Mouse (Mus musculus) urinary bladder, postnatal 25 days (tissue): ENCODE data around the gene Rpl9-ps1.

Source experiments
- DNase-seq: peaks from one replicate; pipeline ENCODE4 v3.0.0; 2022; ENCODE audit warnings: low spot score

Gene Rpl9-ps1

DNA sequence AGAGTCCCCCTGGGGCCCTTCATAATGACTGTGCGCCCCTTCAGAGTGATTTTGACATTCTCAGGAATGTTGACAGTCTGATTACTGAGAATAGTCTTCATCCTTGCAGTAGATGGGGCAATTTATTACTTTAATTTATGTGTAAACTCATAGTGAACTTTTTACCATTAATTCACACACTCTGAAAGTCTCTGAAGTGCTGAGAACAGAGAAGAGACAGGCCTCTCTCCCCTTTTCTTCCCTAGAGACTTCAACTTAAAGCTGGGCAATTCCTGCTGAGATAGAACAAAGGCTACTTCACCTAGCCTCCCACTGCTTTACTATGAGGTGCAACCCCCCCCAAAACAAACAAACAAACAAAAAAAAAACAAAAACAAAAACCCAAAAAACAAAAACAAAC lies at the start of gene Rpl9-ps1:
Gene Rpl9-ps1, minus strand, starts transcription at position 101 of the 400 bp plus-strand sequence.
- DNase-seq = no peak

DNA sequence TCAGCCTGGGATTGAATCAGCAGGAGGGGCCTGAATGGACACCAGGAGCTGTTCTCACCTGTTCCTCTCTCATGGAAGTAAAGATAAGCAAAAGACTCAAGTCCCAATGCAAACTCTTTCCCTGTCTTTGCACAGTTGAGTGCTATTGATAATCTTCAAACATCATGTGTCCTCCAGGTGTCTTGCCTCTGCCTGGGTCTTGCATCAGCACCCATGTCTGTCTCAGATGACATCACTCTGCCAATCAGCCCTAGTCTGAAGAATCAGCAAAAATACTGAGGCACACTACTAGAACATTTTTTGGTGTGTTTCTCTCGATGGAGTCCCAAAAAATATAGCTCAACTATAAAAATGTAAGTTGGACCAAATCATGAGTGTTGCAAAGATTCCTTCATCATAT lies 46.6 kb upstream of the Rpl9-ps1 start:
- no peak for DNase-seq

- DNase-seq = no peak
Measured at GRCm38 (mm10) chr11:83689918-83690317, 44.5 kb upstream of the Rpl9-ps1 start.

DNA sequence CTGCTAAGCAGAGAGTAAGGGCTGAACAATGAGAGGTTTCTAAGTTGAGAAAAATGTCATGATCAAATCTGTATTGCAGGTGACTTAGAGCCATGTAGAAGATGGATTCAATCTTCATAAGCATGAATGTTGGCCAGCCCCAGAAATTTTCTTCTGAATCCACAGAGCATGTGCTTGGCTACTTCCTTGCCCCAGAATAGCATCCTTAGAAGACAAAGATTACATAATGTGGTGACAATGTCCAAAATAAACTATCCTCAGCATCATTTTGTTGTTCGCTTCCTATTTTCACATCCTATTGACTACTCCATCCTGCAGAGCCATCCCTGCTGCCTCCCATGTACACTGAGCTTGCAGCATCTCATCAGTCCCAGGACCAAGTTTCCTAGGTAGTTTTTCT lies 30.2 kb upstream of the Rpl9-ps1 start:
- no peak for DNase-seq

- no peak for DNase-seq
Measured at GRCm38 (mm10) chr11:83671743-83672142, 26.3 kb upstream of the Rpl9-ps1 start.

GRCm38 (mm10) chr11:83663532-83663931 lies 18.1 kb upstream of the Rpl9-ps1 start:
- no peak for DNase-seq

GRCm38 (mm10) chr11:83662204-83662603 lies 16.8 kb upstream of the Rpl9-ps1 start, which contains the start of gene Ccl4:
Gene Ccl4 (plus strand): TSS chr11:83662584.
- no peak for DNase-seq

DNA sequence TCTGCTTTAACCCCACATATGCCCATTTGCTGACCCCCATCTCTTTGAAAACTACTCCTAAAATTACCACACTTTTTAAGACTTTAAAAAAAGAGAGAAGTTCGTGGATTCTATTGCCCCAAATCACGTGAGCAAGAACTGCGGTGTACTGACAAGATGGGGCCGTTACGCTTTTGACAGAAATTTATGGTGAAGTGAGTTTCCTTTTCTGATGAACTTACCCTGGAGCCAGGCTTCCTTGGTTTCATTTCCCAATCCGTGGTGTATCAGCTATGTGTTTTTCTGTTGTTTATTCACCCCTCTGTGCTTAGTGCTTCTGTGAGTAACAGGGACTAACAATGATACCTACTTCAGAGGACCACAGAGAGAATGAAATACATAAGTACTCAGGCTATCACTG lies 13.4 kb upstream of the Rpl9-ps1 start:
- DNase-seq = no peak

DNA sequence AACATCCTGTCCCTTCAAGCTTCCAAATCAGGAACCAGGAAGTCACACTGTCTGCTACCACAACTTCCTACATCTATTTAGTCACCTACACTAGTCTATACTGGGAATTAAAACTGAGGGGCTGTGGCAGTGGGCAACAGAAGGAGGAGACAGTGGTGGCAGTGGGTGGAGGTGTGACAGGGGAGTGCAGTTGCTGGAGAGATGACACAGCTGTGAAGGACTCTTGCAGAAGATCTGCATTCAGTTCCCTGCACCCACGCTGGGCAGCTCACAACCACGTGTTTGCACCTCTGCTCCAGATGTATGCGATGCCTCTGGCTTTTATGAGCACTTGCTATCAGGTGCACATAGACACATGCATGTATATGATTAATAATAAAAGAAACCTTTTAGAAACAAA lies 12.1 kb upstream of the Rpl9-ps1 start:
- no peak for DNase-seq

DNA sequence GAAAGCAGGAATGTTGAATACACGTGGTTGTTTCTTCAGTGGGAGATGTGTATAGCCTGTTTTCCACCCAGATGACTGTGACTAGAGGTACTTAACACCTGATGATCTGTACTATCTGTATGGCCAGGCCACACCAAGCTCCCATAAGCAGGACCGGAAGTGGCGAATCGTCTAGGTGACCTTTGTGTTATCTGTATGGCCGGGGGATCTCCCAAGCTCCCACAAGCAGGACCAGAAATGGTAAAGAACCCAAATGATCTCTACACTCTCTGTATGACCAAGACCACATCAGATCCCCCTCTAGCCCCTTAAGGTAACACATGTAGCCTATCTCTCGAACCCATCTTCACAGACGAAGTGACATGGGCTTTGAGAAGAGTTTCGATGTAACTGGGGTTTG lies 9.2 kb upstream of the Rpl9-ps1 start:
- no peak for DNase-seq

- DNase-seq = no peak
Measured at GRCm38 (mm10) chr11:83649305-83649841, 4.0 kb upstream of the Rpl9-ps1 start, which contains the start of gene Ccl3. Gene Ccl3 (minus strand): TSS chr11:83649355.

DNA sequence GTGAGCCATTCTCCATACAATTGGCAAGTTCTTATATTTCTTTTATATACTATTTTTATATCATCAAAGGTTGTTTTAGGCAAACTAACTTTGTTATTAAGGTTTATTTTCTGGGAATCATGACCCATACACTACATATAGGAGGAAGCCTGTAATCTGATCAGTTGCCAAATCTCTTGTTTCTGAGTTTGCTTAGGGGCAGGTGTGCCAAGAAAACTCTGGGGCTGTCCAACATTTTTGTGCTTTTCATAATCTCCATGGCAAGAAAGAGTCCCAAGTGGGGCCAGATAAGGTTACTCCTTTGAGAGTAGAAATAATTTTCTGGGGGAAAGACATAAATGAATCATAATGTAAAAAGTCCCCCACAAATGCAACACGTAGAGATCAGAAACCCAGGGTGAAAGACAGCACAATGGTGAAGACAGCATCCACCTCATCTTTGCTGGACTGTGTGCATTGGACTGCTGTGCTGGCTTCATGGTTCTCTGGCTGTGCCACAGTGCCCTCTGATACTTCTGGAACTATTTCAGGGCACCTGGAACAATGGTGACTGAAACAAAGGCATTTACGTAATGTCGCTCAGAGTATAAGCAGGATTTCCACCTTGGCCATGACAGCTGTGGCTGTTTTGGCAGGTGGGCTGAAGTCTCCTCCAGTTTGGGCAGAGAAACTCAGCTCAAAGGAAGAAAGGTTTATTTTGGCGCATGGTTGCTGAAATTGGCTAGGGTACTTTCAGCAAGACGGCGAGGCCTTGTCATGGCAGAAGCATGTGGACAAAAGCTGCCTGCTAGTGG lies 1.1 kb upstream of the Rpl9-ps1 start:
- no peak for DNase-seq

DNA sequence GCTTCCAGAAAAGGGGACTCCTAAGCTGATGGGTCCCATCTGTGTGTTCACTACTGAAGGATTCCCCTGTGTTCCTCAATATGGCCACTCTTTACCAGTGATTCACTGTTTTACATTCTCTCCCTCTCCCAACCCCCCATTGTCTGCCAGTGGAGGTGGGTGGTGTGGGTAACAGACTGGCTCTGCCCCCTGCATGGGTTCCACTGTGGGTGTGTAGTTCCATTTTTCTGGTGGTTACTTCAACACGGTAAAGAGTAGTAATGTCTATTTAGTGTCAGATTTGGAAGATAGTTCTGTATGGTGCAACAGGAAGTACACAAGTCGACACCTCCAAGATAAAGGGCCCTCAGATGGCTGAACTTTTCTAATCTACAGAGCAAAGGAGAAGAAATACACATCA lies 4.2 kb downstream of the Rpl9-ps1 start:
- no peak for DNase-seq

DNA sequence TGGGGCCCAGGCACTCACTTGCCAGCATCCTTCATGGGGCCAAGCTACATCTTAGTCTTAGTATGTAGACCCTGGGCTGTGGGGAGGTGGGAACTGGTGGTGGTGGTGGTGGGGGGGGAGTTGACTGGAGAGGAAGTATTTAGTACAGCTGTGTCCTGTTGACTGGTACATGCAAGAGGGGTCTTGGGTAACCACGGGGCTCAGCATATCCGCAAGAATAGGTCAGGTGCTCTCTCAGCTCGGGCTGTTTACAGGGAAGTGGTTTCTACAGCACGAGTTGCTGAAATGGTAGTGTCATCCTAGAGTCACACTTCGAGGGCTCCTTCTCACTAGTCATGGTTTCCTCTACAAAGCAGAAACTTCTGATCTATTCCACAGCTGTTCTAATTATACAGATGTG lies 5.3 kb downstream of the Rpl9-ps1 start:
- no peak for DNase-seq

DNA sequence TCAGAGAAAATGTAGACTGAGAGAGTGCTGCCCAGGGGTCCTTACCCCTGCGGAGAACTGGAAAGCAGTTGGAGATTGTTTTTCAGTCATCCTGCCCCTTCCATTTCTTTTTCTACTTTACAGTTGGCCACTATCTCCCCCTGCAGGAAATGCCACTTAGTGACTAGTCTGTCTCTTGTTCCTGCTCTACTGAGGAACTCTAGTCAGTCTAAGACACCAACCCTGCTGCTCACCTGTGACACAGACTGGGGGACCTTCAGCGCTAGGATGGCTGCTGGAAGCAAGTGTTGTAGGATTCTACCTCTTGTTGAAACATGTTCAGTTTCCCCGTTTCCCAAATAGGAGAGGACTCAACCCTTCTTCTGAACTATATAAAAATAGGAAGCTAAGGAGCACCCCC lies 5.9 kb downstream of the Rpl9-ps1 start:
- DNase-seq = no peak

DNA sequence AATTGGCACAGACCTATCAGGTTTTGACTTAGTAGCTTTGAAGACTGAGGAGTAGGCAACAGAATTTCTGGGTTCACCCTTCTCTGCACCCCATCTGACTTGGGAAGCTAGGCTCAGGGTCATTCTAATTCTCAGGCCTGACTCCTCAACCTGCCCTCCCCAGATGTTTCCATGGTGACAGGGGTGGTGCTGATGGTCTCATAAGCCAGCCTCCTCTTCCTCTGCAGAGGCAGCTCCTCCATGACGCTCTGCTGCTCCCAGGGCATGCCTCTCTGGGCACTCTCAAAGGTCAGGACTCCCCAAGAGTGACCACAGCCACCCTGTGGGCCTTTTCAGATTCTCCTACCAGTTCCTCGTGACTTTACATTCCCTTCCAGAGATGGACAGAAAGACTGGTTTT lies 6.5 kb downstream of the Rpl9-ps1 start:
- DNase-seq = no peak

GRCm38 (mm10) chr11:83636742-83637235 lies 8.6 kb downstream of the Rpl9-ps1 start:
- DNase-seq = no peak

DNA sequence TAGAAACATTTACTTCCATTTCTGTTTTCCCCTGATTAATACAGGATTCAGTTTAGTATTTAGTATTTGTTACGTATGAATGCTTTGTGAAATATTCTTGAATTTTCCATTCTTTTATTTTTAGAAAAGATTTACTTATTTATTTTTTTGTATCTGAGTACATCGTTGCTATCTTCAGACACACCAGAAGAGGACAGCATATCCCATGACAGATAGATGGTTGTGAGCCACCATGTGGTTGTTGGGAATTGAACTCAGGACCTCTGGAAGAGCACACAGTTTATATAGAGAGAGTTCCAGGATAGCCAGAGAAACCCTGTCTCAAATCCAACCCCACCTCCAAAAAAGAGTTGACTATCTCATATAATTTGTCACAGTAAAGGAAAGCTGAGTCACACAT lies 10.5 kb downstream of the Rpl9-ps1 start:
- DNase-seq = no peak

DNA sequence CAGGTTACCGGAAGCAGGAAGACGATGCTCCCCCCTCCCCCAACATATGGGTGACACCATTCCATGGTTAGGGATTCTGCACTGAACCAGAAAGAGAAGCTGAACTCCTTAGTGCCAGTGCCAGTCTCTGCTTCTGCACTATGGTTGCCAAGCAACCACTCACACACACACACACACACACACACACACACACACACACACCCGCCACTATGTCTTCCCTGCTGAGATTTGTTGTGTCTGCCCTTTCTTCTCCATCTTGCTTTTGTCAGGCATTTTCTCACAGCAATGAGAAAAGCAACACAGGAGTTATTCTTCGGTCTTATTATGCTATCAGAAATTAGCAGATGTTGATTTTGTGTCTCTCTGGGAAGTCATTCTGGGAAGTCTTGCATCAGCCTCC lies 11.0 kb downstream of the Rpl9-ps1 start:
- DNase-seq = no peak

DNA sequence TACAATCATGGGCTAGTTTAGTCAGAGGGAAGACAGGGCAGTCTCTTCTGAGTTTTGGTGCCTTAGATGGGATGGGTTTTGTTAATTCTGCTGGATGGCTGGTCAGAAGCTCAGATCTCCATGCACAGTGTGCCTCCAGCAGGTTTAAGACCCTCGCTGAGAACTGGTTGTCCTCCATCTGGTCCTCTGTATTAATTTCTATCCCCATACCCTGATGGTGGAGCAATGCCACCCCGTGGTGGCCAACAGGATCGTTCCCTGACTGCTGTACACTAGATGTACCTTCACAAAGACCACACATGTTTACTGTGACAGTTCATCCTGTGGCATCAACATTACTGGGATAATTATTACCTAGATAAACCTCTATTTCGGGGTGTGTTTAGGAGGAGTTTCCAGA lies 12.7 kb downstream of the Rpl9-ps1 start:
- DNase-seq = no peak

DNA sequence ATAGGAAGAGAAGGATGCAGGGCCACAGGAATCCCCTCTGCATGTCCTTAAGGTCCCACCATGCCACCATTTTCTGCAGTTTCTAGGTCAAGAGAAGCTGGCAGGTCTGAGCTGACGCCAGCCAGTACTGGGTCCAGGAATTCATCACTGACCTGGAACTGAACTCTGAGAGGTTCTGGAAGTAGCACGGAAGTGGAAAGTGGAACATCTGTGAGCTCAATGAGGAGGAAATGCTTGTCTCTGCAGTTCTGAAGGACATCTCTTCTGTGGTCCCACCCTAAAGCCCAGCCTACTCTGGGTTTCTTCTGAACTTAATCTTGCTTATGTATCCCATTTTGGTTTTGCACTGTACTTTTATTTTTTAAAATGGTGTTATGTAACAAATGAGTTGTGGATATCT lies 14.4 kb downstream of the Rpl9-ps1 start:
- no peak for DNase-seq

GRCm38 (mm10) chr11:83630630-83631029 lies 14.8 kb downstream of the Rpl9-ps1 start:
- no peak for DNase-seq

DNA sequence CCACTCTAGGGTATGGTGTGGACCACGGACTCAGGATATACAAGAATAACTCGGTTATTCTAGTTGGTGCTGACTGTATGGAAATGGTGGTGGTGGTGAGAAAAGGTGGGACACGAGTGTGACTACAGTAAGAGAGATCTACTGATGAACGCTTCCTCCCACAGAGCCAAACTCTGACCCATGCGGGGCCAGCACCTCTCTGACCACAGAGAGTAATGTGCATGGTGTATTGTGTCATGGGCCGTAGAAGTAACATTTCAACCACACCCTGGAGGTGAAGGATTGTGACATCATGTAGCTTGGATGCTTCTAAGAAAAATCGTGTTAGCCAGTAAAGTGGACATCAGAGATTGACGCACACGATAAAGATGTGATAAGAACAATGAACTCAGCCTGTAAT lies 16.6 kb downstream of the Rpl9-ps1 start:
- DNase-seq = no peak

DNA sequence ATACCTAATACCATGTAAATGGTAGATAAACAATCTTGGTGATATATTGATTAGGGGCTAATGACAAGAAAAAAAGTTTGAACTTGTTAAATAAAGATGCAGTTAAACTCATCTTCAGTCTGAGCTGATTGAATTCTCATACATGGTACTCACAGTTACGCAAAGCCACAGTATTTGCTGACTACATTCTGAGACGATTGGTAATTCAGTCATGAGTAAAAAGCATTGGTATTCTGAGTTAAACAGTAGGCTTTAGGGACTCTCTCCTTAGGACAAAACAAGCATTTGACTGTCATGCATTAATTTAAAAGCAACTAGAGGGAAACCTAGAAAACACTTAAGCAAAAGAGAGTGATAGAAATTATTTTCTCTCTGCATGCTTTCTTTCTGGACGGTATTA lies 21.8 kb downstream of the Rpl9-ps1 start:
- no peak for DNase-seq
